Mouse (Mus musculus): ENCODE data around the gene Atox1.

Atox1 gene

GRCm38 (mm10) chr11:55415036-55415704, 45.9 kb downstream of the Atox1 start:
- no peak for DNase-seq (ENCODE audit: extremely low read depth, low read depth, low spot score)

GRCm38 (mm10) chr11:55414314-55414713, 46.7 kb downstream of the Atox1 start:
- no peak for DNase-seq (ENCODE audit: extremely low read depth, low read depth, low spot score)

GRCm38 (mm10) chr11:55413416-55413796, 47.6 kb downstream of the Atox1 start:
- DNase-seq (ENCODE audit: extremely low read depth, low read depth, low spot score): no peak

- no peak for DNase-seq (ENCODE audit: extremely low read depth, low read depth, low spot score)
Measured at GRCm38 (mm10) chr11:55412680-55413415, 48.2 kb downstream of the Atox1 start.

- no peak for DNase-seq (ENCODE audit: extremely low read depth, low read depth, low spot score)
Measured at GRCm38 (mm10) chr11:55412034-55412433, 49.0 kb downstream of the Atox1 start.

GRCm38 (mm10) chr11:55410502-55410901, 50.5 kb downstream of the Atox1 start:
- DNase-seq (ENCODE audit: extremely low read depth, low read depth, low spot score): no peak

- DNase-seq (ENCODE audit: extremely low read depth, low read depth, low spot score): no peak
Measured at GRCm38 (mm10) chr11:55410005-55410404, 51.0 kb downstream of the Atox1 start.

- no peak for DNase-seq (ENCODE audit: extremely low read depth, low read depth, low spot score)
Measured at GRCm38 (mm10) chr11:55407133-55407532, 53.9 kb downstream of the Atox1 start.

- DNase-seq (ENCODE audit: extremely low read depth, low read depth, low spot score): no peak
Measured at GRCm38 (mm10) chr11:55405601-55406469, 55.2 kb downstream of the Atox1 start.

GRCm38 (mm10) chr11:55404659-55405457, 56.2 kb downstream of the Atox1 start:
- DNase-seq (ENCODE audit: extremely low read depth, low read depth, low spot score): no peak

GRCm38 (mm10) chr11:55400863-55401262, 60.2 kb downstream of the Atox1 start:
- no peak for DNase-seq (ENCODE audit: extremely low read depth, low read depth, low spot score)

GRCm38 (mm10) chr11:55398371-55398770, 62.7 kb downstream of the Atox1 start:
- no peak for DNase-seq (ENCODE audit: extremely low read depth, low read depth, low spot score)

GRCm38 (mm10) chr11:55397441-55397840, 63.6 kb downstream of the Atox1 start:
- DNase-seq (ENCODE audit: extremely low read depth, low read depth, low spot score): no peak

- DNase-seq (ENCODE audit: extremely low read depth, low read depth, low spot score): no peak
Measured at GRCm38 (mm10) chr11:55397036-55397435, 64.0 kb downstream of the Atox1 start.
